Mouse (Mus musculus): ENCODE measurements around the gene Gm6904. TPM values are rescaled to one million over a fixed set of nuclear protein-coding genes. Genes with fewer than 3 reads are reported as not detected.
"Not testable (repeated sequence)": the region's sequence is repeated elsewhere in the genome, so short reads cannot be mapped to it uniquely, and the experiment has no call there.

Gene Gm6904
- not detected in 2 replicates for total RNA-seq (2014; fragmentation: Nextera tagmentation)
- total RNA-seq (2017): not detected in 2 replicates
- not detected in 2 replicates for polyA plus RNA-seq (2012)

GRCm38 (mm10) chr14:59260056-59260455 is at the start of gene Gm6904:
Gene Gm6904, minus strand, starts transcription at chr14:59260216.
- H3K4me3 ChIP-seq (ENCODE audit: low read depth, low read length): no peak within 1 kb of the TSS
- DNase-seq (ENCODE audit: low spot score) (no peak), ATAC-seq (ENCODE audit: extremely low read depth, insufficient number of reproducible peaks, low FRiP score, poor library complexity, severe bottlenecking) (no peak)

GRCm38 (mm10) chr14:59297391-59297790 is 37.4 kb upstream of the Gm6904 start, which contains the start of gene Phf11a:
Gene Phf11a, minus strand, starts transcription at chr14:59297522.
- H3K4me3 ChIP-seq (ENCODE audit: low read depth, low read length); H3K9me3 ChIP-seq (replicated peaks); H3K4me1 ChIP-seq (ENCODE audit: insufficient read depth, low read depth, low read length); ATAC-seq (ENCODE audit: extremely low read depth, insufficient number of reproducible peaks, low FRiP score, poor library complexity, severe bottlenecking); H3K27me3 ChIP-seq (ENCODE audit: insufficient read depth, low read length); H3K36me3 ChIP-seq (replicated peaks); DNase-seq (ENCODE audit: low spot score): not testable (repeated sequence)

More at GRCm38 (mm10) chr14:59260056-59260455, at the start of gene Gm6904:
- Histone ChIP-seq H3K9me3 (replicated peaks) (no peaks in the 10 kb centered on the region), H3K36me3 (replicated peaks) (no peaks in the 10 kb centered on the region), H3K4me1 (ENCODE audit: insufficient read depth, low read depth, low read length) (no peaks in the 10 kb centered on the region), H3K27me3 (ENCODE audit: insufficient read depth, low read length) (no peaks in the 10 kb centered on the region)
- no peak for TF ChIP-seq GATA1 (IDR thresholded peaks at IDR 0.05; ENCODE audit: borderline replicate concordance, low read length)
- no peak for TF ChIP-seq POLR2AphosphoS5 (IDR thresholded peaks at IDR 0.05; ENCODE audit: insufficient replicate concordance, low read depth, low read length)
- no peak for TF ChIP-seq CTCF (IDR thresholded peaks at IDR 0.05; ENCODE audit: low read depth, low read length)
- TF ChIP-seq GATA2 (IDR thresholded peaks at IDR 0.05; ENCODE audit: borderline replicate concordance, low read depth, low read length): no peak
- no peak for TF ChIP-seq TAL1 (conservative IDR thresholded peaks at IDR 0.05; ENCODE audit: low read depth, low read length)

GRCm38 (mm10) chr14:59291769-59292168 is 31.8 kb upstream of the Gm6904 start:
- H3K27me3 ChIP-seq (ENCODE audit: insufficient read depth, low read length); H3K9me3 ChIP-seq (replicated peaks); DNase-seq (ENCODE audit: low spot score); H3K4me1 ChIP-seq (ENCODE audit: insufficient read depth, low read depth, low read length); ATAC-seq (ENCODE audit: extremely low read depth, insufficient number of reproducible peaks, low FRiP score, poor library complexity, severe bottlenecking); H3K4me3 ChIP-seq (ENCODE audit: low read depth, low read length); H3K36me3 ChIP-seq (replicated peaks): not testable (repeated sequence)

- not testable (repeated sequence) for H3K9me3 ChIP-seq (replicated peaks); ATAC-seq (ENCODE audit: extremely low read depth, insufficient number of reproducible peaks, low FRiP score, poor library complexity, severe bottlenecking)
Measured at GRCm38 (mm10) chr14:59274961-59275360, 14.9 kb upstream of the Gm6904 start.

GRCm38 (mm10) chr14:59255861-59256260 is 4.2 kb downstream of the Gm6904 start:
- not testable (repeated sequence) for DNase-seq (ENCODE audit: low spot score); H3K4me1 ChIP-seq (ENCODE audit: insufficient read depth, low read depth, low read length); H3K9me3 ChIP-seq (replicated peaks); H3K4me3 ChIP-seq (ENCODE audit: low read depth, low read length); ATAC-seq (ENCODE audit: extremely low read depth, insufficient number of reproducible peaks, low FRiP score, poor library complexity, severe bottlenecking); H3K36me3 ChIP-seq (replicated peaks); H3K27me3 ChIP-seq (ENCODE audit: insufficient read depth, low read length)

More at GRCm38 (mm10) chr14:59274961-59275360, 14.9 kb upstream of the Gm6904 start:
- H3K4me1 ChIP-seq (ENCODE audit: insufficient read depth, low read depth, low read length); H3K36me3 ChIP-seq (replicated peaks); H3K27me3 ChIP-seq (ENCODE audit: insufficient read depth, low read length); H3K4me3 ChIP-seq (ENCODE audit: low read depth, low read length); DNase-seq (ENCODE audit: low spot score): not testable (repeated sequence)

GRCm38 (mm10) chr14:59250350-59250749 is 9.7 kb downstream of the Gm6904 start:
- not testable (repeated sequence) for DNase-seq (ENCODE audit: low spot score); H3K27me3 ChIP-seq (ENCODE audit: insufficient read depth, low read length); H3K4me1 ChIP-seq (ENCODE audit: insufficient read depth, low read depth, low read length); H3K36me3 ChIP-seq (replicated peaks); ATAC-seq (ENCODE audit: extremely low read depth, insufficient number of reproducible peaks, low FRiP score, poor library complexity, severe bottlenecking); H3K4me3 ChIP-seq (ENCODE audit: low read depth, low read length); H3K9me3 ChIP-seq (replicated peaks)

GRCm38 (mm10) chr14:59233635-59234034 is 26.4 kb downstream of the Gm6904 start:
- no peak overlapping the region for H3K4me3 ChIP-seq (ENCODE audit: low read depth, low read length)
- peaks cover 11% of the 10 kb centered on the region for H3K36me3 ChIP-seq (replicated peaks)
- DNase-seq (ENCODE audit: low spot score) (no peak), ATAC-seq (ENCODE audit: extremely low read depth, insufficient number of reproducible peaks, low FRiP score, poor library complexity, severe bottlenecking) (no peak)
- TF ChIP-seq POLR2AphosphoS5 (IDR thresholded peaks at IDR 0.05; ENCODE audit: insufficient replicate concordance, low read depth, low read length) (no peak), GATA2 (IDR thresholded peaks at IDR 0.05; ENCODE audit: borderline replicate concordance, low read depth, low read length) (no peak), TAL1 (conservative IDR thresholded peaks at IDR 0.05; ENCODE audit: low read depth, low read length) (no peak), CTCF (IDR thresholded peaks at IDR 0.05; ENCODE audit: low read depth, low read length) (no peak), GATA1 (IDR thresholded peaks at IDR 0.05; ENCODE audit: borderline replicate concordance, low read length) (no peak)
- no peaks in the 10 kb centered on the region for H3K27me3 ChIP-seq (ENCODE audit: insufficient read depth, low read length)
- no peaks in the 10 kb centered on the region for H3K4me1 ChIP-seq (ENCODE audit: insufficient read depth, low read depth, low read length)
- H3K9me3 ChIP-seq (replicated peaks): no peaks in the 10 kb centered on the region

- H3K36me3 ChIP-seq (replicated peaks): peaks cover 11% of the 10 kb centered on the region
- DNase-seq (ENCODE audit: low spot score) (no peak), ATAC-seq (ENCODE audit: extremely low read depth, insufficient number of reproducible peaks, low FRiP score, poor library complexity, severe bottlenecking) (no peak)
- no peaks in the 10 kb centered on the region for H3K27me3 ChIP-seq (ENCODE audit: insufficient read depth, low read length)
- TF ChIP-seq POLR2AphosphoS5 (IDR thresholded peaks at IDR 0.05; ENCODE audit: insufficient replicate concordance, low read depth, low read length): no peak
- no peak for TF ChIP-seq GATA1 (IDR thresholded peaks at IDR 0.05; ENCODE audit: borderline replicate concordance, low read length)
- no peak for TF ChIP-seq TAL1 (conservative IDR thresholded peaks at IDR 0.05; ENCODE audit: low read depth, low read length)
- no peak for TF ChIP-seq CTCF (IDR thresholded peaks at IDR 0.05; ENCODE audit: low read depth, low read length)
- no peak for TF ChIP-seq GATA2 (IDR thresholded peaks at IDR 0.05; ENCODE audit: borderline replicate concordance, low read depth, low read length)
- H3K4me1 ChIP-seq (ENCODE audit: insufficient read depth, low read depth, low read length): no peaks in the 10 kb centered on the region
- H3K4me3 ChIP-seq (ENCODE audit: low read depth, low read length): no peak overlapping the region
- no peaks in the 10 kb centered on the region for H3K9me3 ChIP-seq (replicated peaks)
Measured at GRCm38 (mm10) chr14:59232003-59232402, 28.0 kb downstream of the Gm6904 start.
